Mouse (Mus musculus): ENCODE data around the gene Wscd2. TPM values are rescaled to one million over a fixed set of nuclear protein-coding genes. Genes with fewer than 3 reads are reported as not detected.

Gene Wscd2
- total RNA-seq, 1 experiment from 2014 or later: 0.29 TPM

- no peak for ATAC-seq (replicated peaks; ENCODE audit: insufficient number of reproducible peaks, low FRiP score, low TSS enrichment, poor library complexity, severe bottlenecking)
Observed at GRCm38 (mm10) chr5:113596780-113597353, 106.7 kb downstream of the Wscd2 start.

- ATAC-seq (replicated peaks; ENCODE audit: insufficient number of reproducible peaks, low FRiP score, low TSS enrichment, poor library complexity, severe bottlenecking): no peak
Observed at GRCm38 (mm10) chr5:113600181-113600580, 110.0 kb downstream of the Wscd2 start.

- no peak for ATAC-seq (replicated peaks; ENCODE audit: insufficient number of reproducible peaks, low FRiP score, low TSS enrichment, poor library complexity, severe bottlenecking)
Observed at GRCm38 (mm10) chr5:113600803-113601202, 110.7 kb downstream of the Wscd2 start.

GRCm38 (mm10) chr5:113603471-113603870 is 113.3 kb downstream of the Wscd2 start:
- ATAC-seq (replicated peaks; ENCODE audit: insufficient number of reproducible peaks, low FRiP score, low TSS enrichment, poor library complexity, severe bottlenecking): no peak

- no peak for ATAC-seq (replicated peaks; ENCODE audit: insufficient number of reproducible peaks, low FRiP score, low TSS enrichment, poor library complexity, severe bottlenecking)
Observed at GRCm38 (mm10) chr5:113604758-113605157, 114.6 kb downstream of the Wscd2 start.

GRCm38 (mm10) chr5:113606121-113606520 is 116.0 kb downstream of the Wscd2 start:
- ATAC-seq (replicated peaks; ENCODE audit: insufficient number of reproducible peaks, low FRiP score, low TSS enrichment, poor library complexity, severe bottlenecking): no peak

- ATAC-seq (replicated peaks; ENCODE audit: insufficient number of reproducible peaks, low FRiP score, low TSS enrichment, poor library complexity, severe bottlenecking): no peak
Observed at GRCm38 (mm10) chr5:113606961-113607785, 117.0 kb downstream of the Wscd2 start.

GRCm38 (mm10) chr5:113607941-113608431 is 117.9 kb downstream of the Wscd2 start:
- no peak for ATAC-seq (replicated peaks; ENCODE audit: insufficient number of reproducible peaks, low FRiP score, low TSS enrichment, poor library complexity, severe bottlenecking)

- ATAC-seq (replicated peaks; ENCODE audit: insufficient number of reproducible peaks, low FRiP score, low TSS enrichment, poor library complexity, severe bottlenecking): no peak
Observed at GRCm38 (mm10) chr5:113608511-113608910, 118.4 kb downstream of the Wscd2 start.

GRCm38 (mm10) chr5:113609891-113610290 is 119.8 kb downstream of the Wscd2 start:
- ATAC-seq (replicated peaks; ENCODE audit: insufficient number of reproducible peaks, low FRiP score, low TSS enrichment, poor library complexity, severe bottlenecking): no peak

- ATAC-seq (replicated peaks; ENCODE audit: insufficient number of reproducible peaks, low FRiP score, low TSS enrichment, poor library complexity, severe bottlenecking): no peak
Observed at GRCm38 (mm10) chr5:113610490-113610889, 120.4 kb downstream of the Wscd2 start.

GRCm38 (mm10) chr5:113611131-113611530 is 121.0 kb downstream of the Wscd2 start:
- no peak for ATAC-seq (replicated peaks; ENCODE audit: insufficient number of reproducible peaks, low FRiP score, low TSS enrichment, poor library complexity, severe bottlenecking)

GRCm38 (mm10) chr5:113611771-113612233 is 121.7 kb downstream of the Wscd2 start:
- no peak for ATAC-seq (replicated peaks; ENCODE audit: insufficient number of reproducible peaks, low FRiP score, low TSS enrichment, poor library complexity, severe bottlenecking)

- ATAC-seq (replicated peaks; ENCODE audit: insufficient number of reproducible peaks, low FRiP score, low TSS enrichment, poor library complexity, severe bottlenecking): no peak
Observed at GRCm38 (mm10) chr5:113618716-113619115, 128.6 kb downstream of the Wscd2 start.

GRCm38 (mm10) chr5:113619151-113619550 is 129.0 kb downstream of the Wscd2 start:
- no peak for ATAC-seq (replicated peaks; ENCODE audit: insufficient number of reproducible peaks, low FRiP score, low TSS enrichment, poor library complexity, severe bottlenecking)

- no peak for ATAC-seq (replicated peaks; ENCODE audit: insufficient number of reproducible peaks, low FRiP score, low TSS enrichment, poor library complexity, severe bottlenecking)
Observed at GRCm38 (mm10) chr5:113620130-113620716, 130.1 kb downstream of the Wscd2 start.

GRCm38 (mm10) chr5:113620999-113621398 is 130.9 kb downstream of the Wscd2 start:
- ATAC-seq (replicated peaks; ENCODE audit: insufficient number of reproducible peaks, low FRiP score, low TSS enrichment, poor library complexity, severe bottlenecking): peak; percentile 44

- ATAC-seq (replicated peaks; ENCODE audit: insufficient number of reproducible peaks, low FRiP score, low TSS enrichment, poor library complexity, severe bottlenecking): no peak
Observed at GRCm38 (mm10) chr5:113623052-113623451, 132.9 kb downstream of the Wscd2 start.

- ATAC-seq (replicated peaks; ENCODE audit: insufficient number of reproducible peaks, low FRiP score, low TSS enrichment, poor library complexity, severe bottlenecking): no peak
Observed at GRCm38 (mm10) chr5:113625068-113625467, 134.9 kb downstream of the Wscd2 start.

- ATAC-seq (replicated peaks; ENCODE audit: insufficient number of reproducible peaks, low FRiP score, low TSS enrichment, poor library complexity, severe bottlenecking): peak; percentile 50
Observed at GRCm38 (mm10) chr5:113626352-113626751, 136.2 kb downstream of the Wscd2 start.

Measured in monocyte, adult 5-6 weeks (primary cell).